Mouse (Mus musculus): Measurements from ENCODE around the gene Rab8a. TPM values are rescaled to one million over a fixed set of nuclear protein-coding genes. Genes with fewer than 3 reads are reported as not detected.

Gene Rab8a
- polyA plus RNA-seq, 1 experiment from 2014 or later: 69.7 TPM

DNA sequence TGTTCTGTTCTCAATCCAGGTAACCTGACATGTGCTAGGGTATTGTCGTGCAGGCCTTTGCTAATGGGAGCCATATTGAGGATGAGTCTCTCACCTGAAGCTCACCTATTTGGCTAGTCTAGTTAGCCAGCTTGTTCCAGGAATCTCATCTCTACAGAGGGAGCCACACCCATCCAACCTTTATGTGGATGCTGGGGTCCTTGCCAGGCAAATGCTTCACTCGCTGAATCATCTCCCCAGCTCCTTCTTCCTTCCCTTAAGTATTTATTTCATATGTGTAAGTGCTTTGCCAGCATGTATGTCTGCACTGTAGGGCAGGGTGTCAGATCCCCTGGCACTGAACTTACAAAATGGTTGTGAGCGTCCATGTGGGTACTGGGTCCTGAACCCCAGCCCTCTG lies 14.4 kb upstream of the Rab8a start:
- ATAC-seq (ENCODE audit: insufficient read depth): no peak
- WGBS (ENCODE audit: insufficient replicate concordance): 69% methylated on average over 3 of the region's 3 CpGs
- Histone ChIP-seq H3K27ac (replicated peaks) (no peak overlapping the region; the same call in 1 of the 2 replicates), H3K4me2 (no peak overlapping the region), H3K36me3 (replicated peaks) (peaks cover 60% of the 10 kb centered on the region), H3K9me3 (replicated peaks) (no peaks in the 10 kb centered on the region), H3K4me1 (replicated peaks) (peaks cover 29% of the 10 kb centered on the region), H3K4me3 (replicated peaks) (no peak overlapping the region), H3K9ac (no peak overlapping the region), H3K27me3 (no peaks in the 10 kb centered on the region)

DNA sequence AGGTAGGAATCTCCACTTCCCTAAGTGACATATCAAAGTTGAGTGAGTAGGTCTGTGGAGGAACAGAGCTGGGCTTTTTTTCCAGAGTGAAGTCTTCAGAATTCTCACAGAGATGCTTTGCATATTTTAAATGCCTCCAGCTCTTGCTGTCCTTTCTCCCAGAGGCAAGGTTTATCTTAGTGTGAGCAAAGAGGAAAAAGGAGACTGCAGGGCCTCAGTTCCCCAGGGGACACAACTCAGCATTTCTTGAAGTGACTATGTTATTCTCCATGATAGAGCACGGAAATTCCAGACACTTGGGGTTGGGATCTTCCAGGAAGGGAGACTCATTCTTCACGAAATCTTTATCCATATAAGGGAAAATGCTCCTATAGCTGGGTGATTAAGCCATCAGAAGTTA lies 13.7 kb upstream of the Rab8a start:
- ATAC-seq (ENCODE audit: insufficient read depth): no peak
- H3K4me3 ChIP-seq (replicated peaks): no peak overlapping the region
- no peaks in the 10 kb centered on the region for H3K27me3 ChIP-seq
- no peak overlapping the region; the same call in 1 of the 2 replicates for H3K27ac ChIP-seq (replicated peaks)
- peaks cover 62% of the 10 kb centered on the region for H3K36me3 ChIP-seq (replicated peaks)
- no peaks in the 10 kb centered on the region for H3K9me3 ChIP-seq (replicated peaks)
- 60% methylated on average over 2 of the region's 2 CpGs for WGBS (ENCODE audit: insufficient replicate concordance)
- H3K4me1 ChIP-seq (replicated peaks): peaks cover 32% of the 10 kb centered on the region
- H3K9ac ChIP-seq: no peak overlapping the region
- H3K4me2 ChIP-seq: no peak overlapping the region

GRCm38 (mm10) chr8:72149056-72149455 lies 11.9 kb upstream of the Rab8a start:
- Histone ChIP-seq H3K4me2 (no peak overlapping the region), H3K27ac (replicated peaks) (no peak overlapping the region), H3K27me3 (no peaks in the 10 kb centered on the region), H3K36me3 (replicated peaks) (peaks cover 69% of the 10 kb centered on the region), H3K9ac (no peak overlapping the region), H3K9me3 (replicated peaks) (no peaks in the 10 kb centered on the region), H3K4me3 (replicated peaks) (no peak overlapping the region), H3K4me1 (replicated peaks) (peaks cover 35% of the 10 kb centered on the region)
- WGBS (ENCODE audit: insufficient replicate concordance): 75% methylated on average over 1 of the region's 1 CpGs
- no peak for ATAC-seq (ENCODE audit: insufficient read depth)

GRCm38 (mm10) chr8:72151418-72152078 lies 9.5 kb upstream of the Rab8a start:
- WGBS (ENCODE audit: insufficient replicate concordance): 37% methylated on average over 3 of the region's 3 CpGs
- ATAC-seq (ENCODE audit: insufficient read depth): no peak
- Histone ChIP-seq H3K27me3 (no peaks in the 10 kb centered on the region), H3K27ac (replicated peaks) (0 out of 2 replicates have a peak overlapping the region, but pooled peaks have one; percentile 38), H3K9me3 (replicated peaks) (no peaks in the 10 kb centered on the region), H3K4me1 (replicated peaks) (peaks cover 19% of the 10 kb centered on the region), H3K9ac (no peak overlapping the region), H3K36me3 (replicated peaks) (peaks cover 65% of the 10 kb centered on the region), H3K4me3 (replicated peaks) (no peak overlapping the region), H3K4me2 (no peak overlapping the region)

DNA sequence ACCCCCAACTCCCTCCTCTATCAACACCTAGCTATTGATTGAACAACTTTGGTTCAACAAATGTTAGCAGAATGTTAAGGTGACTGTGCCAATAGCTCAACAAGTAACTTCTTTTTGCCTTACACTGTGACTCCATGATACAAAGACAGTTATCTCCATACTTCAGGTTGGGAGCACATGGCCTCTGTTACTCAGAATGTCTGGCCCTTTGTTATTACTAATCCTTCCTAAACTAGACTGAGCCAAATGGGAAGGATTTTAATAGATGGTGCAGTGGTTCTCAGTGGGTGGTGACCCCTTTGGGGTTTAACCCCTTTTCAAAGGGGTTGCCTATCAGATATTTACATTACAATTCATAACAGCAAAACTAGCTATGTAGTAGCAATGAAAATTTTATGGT lies 7.6 kb upstream of the Rab8a start:
- Histone ChIP-seq H3K27ac (replicated peaks) (no peak overlapping the region), H3K36me3 (replicated peaks) (peaks cover 51% of the 10 kb centered on the region), H3K9ac (no peak overlapping the region), H3K4me3 (replicated peaks) (no peak overlapping the region), H3K9me3 (replicated peaks) (no peaks in the 10 kb centered on the region), H3K27me3 (no peaks in the 10 kb centered on the region), H3K4me1 (replicated peaks) (peaks cover 29% of the 10 kb centered on the region), H3K4me2 (no peak overlapping the region)
- no peak for ATAC-seq (ENCODE audit: insufficient read depth)

DNA sequence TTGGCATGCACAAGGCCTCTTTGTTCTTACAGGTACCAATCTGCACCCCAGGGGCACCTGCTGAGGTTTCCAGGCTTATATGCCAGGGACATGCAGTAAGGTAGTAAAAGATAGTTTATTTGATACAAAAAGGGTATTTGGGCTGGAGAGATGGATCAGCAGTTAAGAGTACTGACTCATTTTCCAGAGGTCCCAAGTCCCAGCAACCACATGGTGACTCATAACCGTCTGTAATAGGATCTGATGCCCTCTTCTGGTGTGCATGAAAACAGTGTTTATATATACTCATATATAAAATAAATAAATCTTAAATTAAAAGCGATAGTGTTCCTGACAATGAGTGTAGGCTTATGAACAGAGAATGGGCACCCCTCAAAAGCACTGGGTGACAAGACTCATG lies 2.9 kb upstream of the Rab8a start:
- Histone ChIP-seq H3K36me3 (replicated peaks) (peaks cover 14% of the 10 kb centered on the region; the same call in 1 of the 2 replicates), H3K27me3 (no peaks in the 10 kb centered on the region), H3K9ac (no peak overlapping the region), H3K4me3 (replicated peaks) (no peak overlapping the region), H3K9me3 (replicated peaks) (no peaks in the 10 kb centered on the region), H3K27ac (replicated peaks) (no peak overlapping the region), H3K4me2 (no peak overlapping the region), H3K4me1 (replicated peaks) (peaks cover 58% of the 10 kb centered on the region)
- ATAC-seq (ENCODE audit: insufficient read depth): no peak
- 71% methylated on average over 2 of the region's 2 CpGs for WGBS (ENCODE audit: insufficient replicate concordance)

GRCm38 (mm10) chr8:72158726-72159125 lies 2.3 kb upstream of the Rab8a start:
- no peaks in the 10 kb centered on the region for H3K27me3 ChIP-seq
- H3K4me2 ChIP-seq: peak overlapping the region; percentile 92
- no peak for ATAC-seq (ENCODE audit: insufficient read depth)
- H3K27ac ChIP-seq (replicated peaks): no peak overlapping the region
- peaks cover 64% of the 10 kb centered on the region for H3K4me1 ChIP-seq (replicated peaks)
- no peaks in the 10 kb centered on the region for H3K9me3 ChIP-seq (replicated peaks)
- no peak overlapping the region for H3K4me3 ChIP-seq (replicated peaks)
- peaks cover 11% of the 10 kb centered on the region; the same call in 1 of the 2 replicates for H3K36me3 ChIP-seq (replicated peaks)
- 71% methylated on average over 3 of the region's 3 CpGs for WGBS (ENCODE audit: insufficient replicate concordance)
- no peak overlapping the region for H3K9ac ChIP-seq

- no peak for ATAC-seq (ENCODE audit: insufficient read depth)
- Histone ChIP-seq H3K9me3 (replicated peaks) (no peaks in the 10 kb centered on the region), H3K36me3 (replicated peaks) (peaks cover 18% of the 10 kb centered on the region), H3K9ac (peak overlapping the region; percentile 55), H3K4me3 (replicated peaks) (peak overlapping the region; percentile 81), H3K4me2 (peak overlapping the region; percentile 92), H3K27ac (replicated peaks) (peak overlapping the region; percentile 90), H3K4me1 (replicated peaks) (peaks cover 64% of the 10 kb centered on the region), H3K27me3 (no peaks in the 10 kb centered on the region)
- 28% methylated on average over 3 of the region's 3 CpGs for WGBS (ENCODE audit: insufficient replicate concordance)
These were observed 993 bp upstream of the Rab8a start for GRCm38 (mm10) chr8:72160007-72160406.

GRCm38 (mm10) chr8:72162821-72163220 lies 1.8 kb downstream of the Rab8a start:
- peaks cover 49% of the 10 kb centered on the region for H3K4me1 ChIP-seq (replicated peaks)
- H3K27ac ChIP-seq (replicated peaks): no peak overlapping the region
- H3K9ac ChIP-seq: 0 out of 2 replicates have a peak overlapping the region, but pooled peaks have one; percentile 4
- H3K27me3 ChIP-seq: no peaks in the 10 kb centered on the region
- H3K9me3 ChIP-seq (replicated peaks): no peaks in the 10 kb centered on the region
- no peak for ATAC-seq (ENCODE audit: insufficient read depth)
- peak overlapping the region; percentile 81 for H3K4me3 ChIP-seq (replicated peaks)
- peak overlapping the region; percentile 92 for H3K4me2 ChIP-seq
- peaks cover 26% of the 10 kb centered on the region for H3K36me3 ChIP-seq (replicated peaks)

GRCm38 (mm10) chr8:72169098-72169668 lies 8.2 kb downstream of the Rab8a start:
- Histone ChIP-seq H3K9me3 (replicated peaks) (no peaks in the 10 kb centered on the region), H3K27ac (replicated peaks) (peak overlapping the region; percentile 43), H3K27me3 (no peaks in the 10 kb centered on the region), H3K36me3 (replicated peaks) (peaks cover 84% of the 10 kb centered on the region), H3K4me3 (replicated peaks) (no peak overlapping the region), H3K4me2 (no peak overlapping the region; the same call in 1 of the 2 replicates), H3K9ac (no peak overlapping the region), H3K4me1 (replicated peaks) (peaks cover 22% of the 10 kb centered on the region)
- 52% methylated on average over 3 of the region's 3 CpGs for WGBS (ENCODE audit: insufficient replicate concordance)
- ATAC-seq (ENCODE audit: insufficient read depth): no peak

DNA sequence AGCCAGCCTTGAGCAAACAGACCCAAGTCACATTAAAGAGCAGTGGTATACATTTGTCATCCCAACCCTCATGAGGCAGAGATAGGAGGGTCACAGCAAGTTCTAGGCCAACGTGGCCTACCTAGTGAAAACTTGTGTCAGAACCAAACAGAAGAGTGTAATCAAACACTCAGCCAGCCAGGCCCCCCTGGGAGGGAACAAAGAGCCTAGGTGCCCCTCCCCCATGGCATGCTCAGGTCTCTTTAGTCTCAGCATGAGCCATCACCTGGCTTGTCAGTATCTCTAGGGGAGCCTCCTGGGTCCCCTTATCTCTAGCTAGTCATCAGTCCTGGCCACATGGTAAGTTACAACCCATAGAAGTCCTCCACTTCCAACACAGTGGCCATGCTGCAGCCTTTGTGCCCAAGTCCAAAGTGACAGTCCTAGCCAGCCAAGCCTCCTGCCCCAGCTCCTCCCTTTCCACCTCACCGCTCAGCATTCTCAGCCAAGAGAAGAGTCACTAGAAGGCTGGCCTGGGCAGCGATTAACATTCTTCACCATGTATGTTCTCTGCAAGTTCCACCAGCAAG lies 8.8 kb downstream of the Rab8a start:
- H3K4me3 ChIP-seq (replicated peaks): no peak overlapping the region
- no peak overlapping the region for H3K4me2 ChIP-seq
- H3K36me3 ChIP-seq (replicated peaks): peaks cover 84% of the 10 kb centered on the region
- no peak overlapping the region for H3K9ac ChIP-seq
- peak; percentile 67 for ATAC-seq (ENCODE audit: insufficient read depth)
- no peaks in the 10 kb centered on the region for H3K27me3 ChIP-seq
- H3K27ac ChIP-seq (replicated peaks): peak overlapping the region; percentile 43; the same call in 1 of the 2 replicates
- 62% methylated on average over 3 of the region's 3 CpGs for WGBS (ENCODE audit: insufficient replicate concordance)
- peaks cover 22% of the 10 kb centered on the region for H3K4me1 ChIP-seq (replicated peaks)
- H3K9me3 ChIP-seq (replicated peaks): no peaks in the 10 kb centered on the region

Measured in liver, embryonic 15.5 days (tissue).